Mouse (Mus musculus) bone marrow macrophage, adult 2 months (primary cell): Measurements from ENCODE around the gene Dapk3. TPM values are rescaled to one million over a fixed set of nuclear protein-coding genes. Genes with fewer than 3 reads are reported as not detected.

Experiments used
- H3K27ac ChIP-seq: 2 replicates; pipeline ENCODE4 v1.5.1; 2012; ENCODE audit warnings: low read depth, low read length; ENCODE audit not compliant: insufficient read depth
- H3K4me1 ChIP-seq: 2 replicates; pipeline ENCODE4 v1.6.1; 2012; ENCODE audit warnings: low read length; ENCODE audit not compliant: control insufficient read depth, insufficient read depth
- H3K4me3 ChIP-seq: 2 replicates; pipeline ENCODE4 v1.5.1; 2012; ENCODE audit warnings: mild to moderate bottlenecking, low read length, moderate library complexity; ENCODE audit not compliant: insufficient read depth
- CTCF ChIP-seq: IDR thresholded peaks from 2 replicates; pipeline ENCODE4 v1.5.1; 2012; ENCODE audit warnings: low read depth, mild to moderate bottlenecking, low read length, moderate library complexity
- POLR2A ChIP-seq: IDR thresholded peaks from 2 replicates; pipeline ENCODE4 v1.6.1; 2012; ENCODE audit warnings: mild to moderate bottlenecking, low read depth, low read length, borderline replicate concordance
- polyA plus RNA-seq: library from polyadenylated mRNA; stranded (reverse); fragments of >200 nt; gene quantifications from 2 replicates; pipeline ENCODE4 v1.2.4, GENCODE M21; 2012; ENCODE audit not compliant: missing spikeins, insufficient read depth, insufficient read length

Gene Dapk3
- polyA plus RNA-seq, result 36.4 and 39.8 TPM in 2 replicates

DNA sequence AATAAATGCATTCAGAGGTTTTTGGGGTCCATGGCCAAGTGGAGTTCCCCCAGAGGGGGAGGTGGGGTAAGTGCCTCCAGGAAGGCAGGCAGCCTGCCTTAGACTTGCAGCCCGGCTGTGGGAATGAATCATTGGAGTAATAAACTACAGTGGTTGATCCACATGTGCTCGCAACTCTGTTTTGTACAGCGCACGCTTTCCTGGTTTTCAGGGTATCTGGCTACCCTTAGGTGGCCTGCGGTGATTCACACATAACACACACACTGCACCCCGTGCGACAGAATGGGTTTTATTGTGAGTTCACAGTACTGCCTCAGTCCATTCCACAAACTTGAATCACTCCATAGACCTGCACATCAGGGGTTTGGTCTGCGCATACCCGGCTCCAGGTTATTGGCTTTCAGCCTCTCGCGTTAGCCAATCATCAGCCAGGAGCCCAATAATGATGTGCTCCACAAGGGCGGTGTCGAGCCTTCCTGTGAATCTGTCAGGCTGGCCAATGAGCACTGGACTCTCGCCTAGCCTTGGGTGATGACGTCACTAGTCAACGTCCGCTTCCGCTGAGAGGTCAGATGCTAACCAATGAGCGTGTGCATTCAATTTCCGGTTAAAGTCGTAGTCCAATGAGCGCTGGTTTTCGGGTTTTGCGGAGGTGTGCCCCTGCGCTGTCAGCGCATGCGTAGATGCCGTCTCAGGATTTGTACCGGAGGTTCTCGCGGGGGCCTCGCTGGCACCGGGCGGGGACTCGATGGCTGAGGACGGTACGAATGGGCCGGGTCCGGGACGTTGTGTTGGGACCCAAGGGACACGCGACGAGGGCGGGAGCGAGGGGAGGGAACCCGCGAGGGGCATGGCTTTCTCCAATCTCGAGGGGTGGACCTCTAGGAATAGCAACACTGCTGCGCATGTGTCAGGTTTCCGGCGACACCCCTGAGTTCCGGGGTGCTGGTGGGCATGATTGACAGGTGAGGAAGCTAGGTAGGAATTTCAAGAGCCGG, at the start of gene Dapk3:
Gene Dapk3 (plus strand): TSS at position 670 of the 998 bp plus-strand sequence.
- no peak for TF ChIP-seq CTCF
- TF ChIP-seq POLR2A, result no peak
- Histone ChIP-seq H3K27ac (peak within 1 kb of the TSS; percentile 82), H3K4me3 (peak within 1 kb of the TSS; percentile 86), H3K4me1 (peaks cover 20% of the 10 kb centered on the region)

- peak overlapping the region; percentile 69 for H3K4me3 ChIP-seq
- TF ChIP-seq POLR2A, result no peak
- TF ChIP-seq CTCF, result no peak
- H3K4me1 ChIP-seq, result peaks cover 14% of the 10 kb centered on the region
- H3K27ac ChIP-seq, result peak overlapping the region; percentile 96
Observed at GRCm38 (mm10) chr10:81134181-81134587, 48.6 kb upstream of the Dapk3 start.

GRCm38 (mm10) chr10:81134966-81135681, 47.7 kb upstream of the Dapk3 start, which contains the start of gene Zbtb7a:
Gene Zbtb7a, plus strand, starts transcription at chr10:81135220.
- TF ChIP-seq POLR2A (no peak), CTCF (no peak)
- H3K4me3 ChIP-seq, result peak within 1 kb of the TSS; percentile 69
- peak within 1 kb of the TSS; percentile 96 for H3K27ac ChIP-seq
- H3K4me1 ChIP-seq, result peaks cover 18% of the 10 kb centered on the region

- peak overlapping the region; percentile 96 for H3K27ac ChIP-seq
- 0 out of 2 replicates have a peak, but pooled peaks have one; percentile 48 for TF ChIP-seq POLR2A
- TF ChIP-seq CTCF, result no peak
- H3K4me1 ChIP-seq, result peaks cover 24% of the 10 kb centered on the region
- peak overlapping the region; percentile 69 for H3K4me3 ChIP-seq
Observed at GRCm38 (mm10) chr10:81135831-81136705, 46.7 kb upstream of the Dapk3 start.

GRCm38 (mm10) chr10:81136706-81137231, 46.0 kb upstream of the Dapk3 start:
- TF ChIP-seq CTCF (no peak), POLR2A (no peak)
- Histone ChIP-seq H3K4me1 (peaks cover 30% of the 10 kb centered on the region), H3K4me3 (peak overlapping the region; percentile 69), H3K27ac (peak overlapping the region; percentile 96)

- TF ChIP-seq POLR2A, result no peak
- no peak for TF ChIP-seq CTCF
- Histone ChIP-seq H3K4me1 (peaks cover 36% of the 10 kb centered on the region), H3K4me3 (peak overlapping the region; percentile 95), H3K27ac (peak overlapping the region; percentile 96)
Observed at GRCm38 (mm10) chr10:81137252-81138130, 45.3 kb upstream of the Dapk3 start.

GRCm38 (mm10) chr10:81138131-81138782, 44.5 kb upstream of the Dapk3 start:
- TF ChIP-seq CTCF (no peak), POLR2A (no peak)
- Histone ChIP-seq H3K4me1 (peaks cover 38% of the 10 kb centered on the region), H3K27ac (peak overlapping the region; percentile 89), H3K4me3 (peak overlapping the region; percentile 95)
